Mouse (Mus musculus) forebrain, embryonic 14.5 days (tissue): ENCODE results near the gene BC034090. TPM values are rescaled to one million over a fixed set of nuclear protein-coding genes. Genes with fewer than 3 reads are reported as not detected.
"Not testable (repeated sequence)": the region's sequence is repeated elsewhere in the genome, so short reads cannot be mapped to it uniquely, and the experiment has no call there.

ENCODE experiments used
- ATAC-seq: fragments of 200-750 bp; cut with Nextera tagmentation; 2 replicates; pipeline ENCODE4 v1.8.0; 2017; ENCODE audit warnings: mild to moderate bottlenecking, moderate library complexity
- DNase-seq: peaks from one replicate; pipeline ENCODE4 v3.0.0-alpha.2; 2015; ENCODE audit warnings: low spot score
- H3K27ac ChIP-seq: fragments of 300-500 bp; sonication (generic); 2 replicates; pipeline ENCODE4 v1.5.1; 2014; ENCODE audit warnings: low read depth, mild to moderate bottlenecking, control low read depth, low read length, moderate library complexity
- H3K27me3 ChIP-seq: fragments of 300-500 bp; sonication (generic); replicated peaks from 2 replicates; pipeline ENCODE4 v1.6.1; 2014; ENCODE audit warnings: low read length, control low read depth, mixed read lengths; ENCODE audit not compliant: control insufficient read depth, insufficient read depth
- H3K36me3 ChIP-seq: fragments of 300-500 bp; sonication (generic); 2 replicates; pipeline ENCODE4 v1.6.1; 2014; ENCODE audit warnings: low read length, control low read depth; ENCODE audit not compliant: control insufficient read depth, insufficient read depth
- H3K4me1 ChIP-seq: fragments of 300-500 bp; sonication (generic); 2 replicates; pipeline ENCODE4 v1.6.1; 2014; ENCODE audit warnings: antibody characterized with exemption, low read length, control low read depth; ENCODE audit not compliant: control insufficient read depth, insufficient read depth
- H3K4me2 ChIP-seq: fragments of 300-500 bp; sonication (generic); 2 replicates; pipeline ENCODE4 v1.6.1; 2014; ENCODE audit warnings: mild to moderate bottlenecking, control low read depth, low read length
- H3K4me3 ChIP-seq: fragments of 300-500 bp; sonication (generic); 2 replicates; pipeline ENCODE4 v1.5.1; 2014; ENCODE audit warnings: low read depth, low read length, control low read depth
- H3K9ac ChIP-seq: fragments of 300-500 bp; sonication (generic); 2 replicates; pipeline ENCODE4 v1.6.1; 2014; ENCODE audit warnings: mild to moderate bottlenecking, low read length, control low read depth, moderate library complexity
- H3K9me3 ChIP-seq: fragments of 300-500 bp; sonication (generic); replicated peaks from 2 replicates; pipeline ENCODE4 v1.6.1; 2016; ENCODE audit warnings: low read length, control low read depth, mixed read lengths; ENCODE audit not compliant: control insufficient read depth
- WGBS: fragments of 180-500 bp; shearing (Covaris S2); extraction: QIAGEN DNeasy Blood & Tissue Kit; methylation state at CpG from one replicate; pipeline ENCODE4 v1.1.7; 2014; 5-methylcytosine and 5-hydroxymethylcytosine counted together
- polyA plus RNA-seq: library from polyadenylated mRNA; unstranded; fragments of >200 nt; fragmentation: Nextera tagmentation; extraction: Ambion mirVana; gene quantifications from 2 replicates; pipeline ENCODE4 v1.2.1, GENCODE M21; 2014

BC034090 gene
- polyA plus RNA-seq, 1 experiment from 2014 or later, result 2.4 TPM

DNA sequence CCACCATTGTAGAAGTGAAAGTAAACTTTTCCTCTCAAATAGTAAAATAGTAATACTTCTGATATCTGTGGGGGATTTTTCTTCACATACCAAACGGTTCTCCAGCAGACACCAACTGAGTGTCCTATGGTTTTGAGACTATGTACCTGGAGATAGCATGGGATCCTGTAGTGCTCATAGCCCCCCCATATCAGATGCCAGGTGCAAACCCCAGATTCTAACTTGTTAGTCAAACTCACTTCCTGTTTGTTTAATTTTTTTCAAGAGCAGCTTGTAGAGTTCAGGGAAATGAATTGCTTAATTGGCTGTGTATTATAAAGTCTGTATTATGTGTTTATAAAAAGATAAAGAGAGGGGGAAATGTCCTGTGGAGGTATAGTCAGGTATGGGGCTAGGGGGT is 69.8 kb downstream of the BC034090 start:
- Histone ChIP-seq H3K9ac (no peak overlapping the region), H3K36me3 (peaks cover 45% of the 10 kb centered on the region), H3K4me3 (no peak overlapping the region), H3K4me1 (peaks cover 4% of the 10 kb centered on the region; the same call in 1 of the 2 replicates), H3K27me3 (no peaks in the 10 kb centered on the region), H3K27ac (no peak overlapping the region), H3K9me3 (no peaks in the 10 kb centered on the region), H3K4me2 (no peak overlapping the region)
- no peak for DNase-seq
- WGBS, result 95% methylated on average over 1 of the region's 1 CpGs
- ATAC-seq, result no peak

DNA sequence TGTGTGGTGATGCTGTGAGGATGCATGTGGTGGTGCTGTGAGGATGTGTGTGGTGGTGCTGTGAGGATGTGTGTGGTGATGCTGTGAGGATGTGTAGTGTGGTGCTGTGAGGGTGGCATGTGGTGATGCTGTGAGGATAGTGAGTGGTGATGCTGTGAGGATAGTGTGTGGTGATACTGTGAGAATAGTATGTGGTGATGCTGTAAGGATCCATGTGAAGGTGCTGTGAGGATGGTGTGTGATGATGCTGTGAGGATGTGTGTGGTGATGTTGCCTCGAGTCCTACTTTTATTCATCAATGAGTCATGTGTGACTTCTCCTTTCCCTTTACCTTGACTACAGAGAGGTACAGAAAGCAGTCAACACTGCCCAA is 70.6 kb downstream of the BC034090 start:
- H3K9ac ChIP-seq, H3K4me2 ChIP-seq, ATAC-seq, H3K27ac ChIP-seq, DNase-seq, H3K4me1 ChIP-seq, H3K4me3 ChIP-seq, H3K27me3 ChIP-seq, H3K9me3 ChIP-seq: not testable (repeated sequence)
- WGBS, result 90% methylated on average over 1 of the region's 1 CpGs
- peaks cover 39% of the 10 kb centered on the region for H3K36me3 ChIP-seq

DNA sequence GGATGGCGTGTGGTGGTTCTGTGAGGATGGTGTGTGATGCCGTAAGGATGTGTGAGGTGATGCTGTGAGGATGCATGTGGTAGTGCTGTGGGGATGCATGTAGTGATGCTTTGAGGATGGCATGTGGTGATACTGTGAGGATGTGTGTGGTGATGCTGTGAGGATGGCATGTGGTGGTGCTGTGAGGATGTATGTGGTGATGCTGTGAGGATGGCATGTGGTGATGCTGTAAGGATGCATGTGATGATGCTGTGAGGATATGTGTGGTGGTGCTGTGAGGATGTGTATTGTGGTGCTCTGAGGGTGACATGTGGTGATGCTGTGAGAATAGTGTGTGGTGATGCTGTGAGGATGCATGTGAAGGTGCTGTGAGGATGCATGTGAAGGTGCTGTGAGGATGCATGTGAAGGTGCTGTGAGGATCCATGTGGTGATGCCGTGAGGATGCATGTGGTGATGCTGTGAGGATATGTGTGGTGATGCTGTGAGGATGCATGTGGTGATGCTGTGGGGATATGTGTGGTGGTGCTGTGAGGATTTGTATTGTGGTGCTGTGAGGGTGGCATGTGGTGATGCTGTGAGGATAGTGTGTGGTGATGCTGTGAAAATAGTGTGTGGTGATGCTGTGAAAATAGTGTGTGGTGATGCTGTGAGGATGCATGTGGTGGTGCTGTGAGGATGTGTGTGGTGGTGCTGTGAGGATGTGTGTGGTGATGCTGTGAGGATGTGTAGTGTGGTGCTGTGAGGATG is 71.2 kb downstream of the BC034090 start:
- DNase-seq (no peak), ATAC-seq (no peak)
- Histone ChIP-seq H3K4me1 (peaks cover 3% of the 10 kb centered on the region; the same call in 1 of the 2 replicates), H3K36me3 (peaks cover 35% of the 10 kb centered on the region), H3K27ac (no peak overlapping the region), H3K9ac (no peak overlapping the region), H3K9me3 (no peaks in the 10 kb centered on the region), H3K4me3 (no peak overlapping the region), H3K4me2 (no peak overlapping the region), H3K27me3 (no peaks in the 10 kb centered on the region)
- WGBS, result 88% methylated on average over 3 of the region's 3 CpGs

DNA sequence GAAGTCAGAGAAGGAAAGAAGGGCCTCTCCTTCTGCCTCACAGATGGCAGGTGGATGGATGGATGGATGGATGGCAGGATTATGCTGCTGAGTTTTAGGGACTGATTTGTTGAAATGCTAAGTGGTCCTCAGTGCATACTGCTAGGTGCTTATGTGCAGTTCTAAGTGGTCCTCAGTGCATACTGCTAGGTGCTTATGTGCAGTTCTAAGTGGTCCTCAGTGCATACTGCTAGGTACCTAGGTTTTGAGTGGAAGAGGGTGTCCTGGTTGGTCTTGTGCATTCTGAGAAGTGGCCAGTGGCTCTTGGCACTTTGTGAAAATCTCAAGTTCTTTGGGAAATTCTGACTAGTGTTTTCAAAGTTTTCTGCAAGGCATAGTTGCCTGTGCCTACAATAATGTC is 74.3 kb downstream of the BC034090 start:
- no peak overlapping the region for H3K9ac ChIP-seq
- no peaks in the 10 kb centered on the region for H3K9me3 ChIP-seq
- H3K4me1 ChIP-seq, result no peaks in the 10 kb centered on the region
- H3K36me3 ChIP-seq, result peaks cover 6% of the 10 kb centered on the region; the same call in 1 of the 2 replicates
- H3K27me3 ChIP-seq, result no peaks in the 10 kb centered on the region
- H3K4me3 ChIP-seq, result no peak overlapping the region
- ATAC-seq (no peak), DNase-seq (no peak)
- H3K27ac ChIP-seq, result no peak overlapping the region
- no peak overlapping the region for H3K4me2 ChIP-seq

DNA sequence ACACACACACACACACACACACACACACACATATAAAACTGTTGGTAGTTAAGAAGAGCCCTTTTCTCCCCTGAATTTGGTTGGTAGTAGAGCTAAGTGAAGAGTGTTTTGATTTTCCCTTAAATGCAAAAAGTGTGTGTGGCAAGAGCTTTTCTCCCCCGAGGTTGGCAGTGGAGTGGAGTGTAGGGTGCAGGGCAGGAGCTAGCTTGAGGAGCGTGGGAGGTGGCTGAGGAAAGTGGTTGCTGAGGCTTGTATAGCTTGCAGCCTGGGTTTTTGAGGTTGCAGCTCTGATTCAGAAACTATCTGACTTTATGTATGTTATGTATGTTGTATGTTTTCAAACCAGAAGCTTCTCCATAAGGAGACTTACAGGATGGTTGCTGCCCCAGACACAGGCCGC is 76.8 kb downstream of the BC034090 start:
- Histone ChIP-seq H3K4me1 (no peaks in the 10 kb centered on the region), H3K36me3 (no peaks in the 10 kb centered on the region), H3K4me3 (no peak overlapping the region), H3K27ac (no peak overlapping the region), H3K4me2 (no peak overlapping the region), H3K27me3 (no peaks in the 10 kb centered on the region), H3K9ac (no peak overlapping the region), H3K9me3 (no peaks in the 10 kb centered on the region)
- 93% methylated on average over 3 of the region's 3 CpGs for WGBS
- DNase-seq (no peak), ATAC-seq (no peak)

Other genes with a start within 250 kb of the BC034090 start
- 19.5 and 24.6 TPM in 2 replicates for gene Ier5, start 144.8 kb downstream of the BC034090 start, polyA plus RNA-seq
- gene Mr1, start 97.6 kb downstream of the BC034090 start, polyA plus RNA-seq, result 0.80 and 1.2 TPM in 2 replicates
- 97.7 and 109 TPM in 2 replicates for gene Stx6, start 85.7 kb downstream of the BC034090 start, polyA plus RNA-seq
- 37.9 and 56.9 TPM in 2 replicates for gene Xpr1, start 173.0 kb upstream of the BC034090 start, polyA plus RNA-seq